Mouse (Mus musculus) bone marrow, adult 2 months (tissue): ENCODE measurements around the gene Gtf3c6. TPM values are rescaled to one million over a fixed set of nuclear protein-coding genes. Genes with fewer than 3 reads are reported as not detected.

Experiments
- H3K27ac ChIP-seq: fragments of 200-500 bp; 2 replicates; pipeline ENCODE4 v1.5.1; 2012; ENCODE audit warnings: low read depth, mild to moderate bottlenecking, control low read depth, inconsistent platforms, low read length; ENCODE audit not compliant: control insufficient read depth, poor library complexity, insufficient read depth
- H3K4me1 ChIP-seq: fragments of 200-500 bp; 2 replicates; pipeline ENCODE4 v1.6.1; 2011; ENCODE audit warnings: low read length; ENCODE audit not compliant: control insufficient read depth, insufficient read depth
- H3K4me3 ChIP-seq: fragments of 200-500 bp; replicated peaks from 2 replicates; pipeline ENCODE3; 2011; ENCODE audit warnings: mild to moderate bottlenecking, low read depth, low read length, control low read depth; ENCODE audit not compliant: control insufficient read depth
- CTCF ChIP-seq: fragments of 200-500 bp; IDR thresholded peaks from 2 replicates; pipeline ENCODE4 v1.5.1; 2011; ENCODE audit warnings: low read length, control low read depth; ENCODE audit not compliant: control insufficient read depth, insufficient read depth
- POLR2A ChIP-seq: fragments of 200-500 bp; IDR thresholded peaks from 2 replicates; pipeline ENCODE4 v1.6.1; 2011; ENCODE audit warnings: low read depth, mild to moderate bottlenecking, control low read depth, low read length, borderline replicate concordance; ENCODE audit not compliant: control insufficient read depth
- WGBS: fragments of 180-500 bp; shearing (Covaris S2); methylation state at CpG from one replicate; pipeline ENCODE4 v1.1.7; 2018; 5-methylcytosine and 5-hydroxymethylcytosine counted together
- polyA plus RNA-seq: library from polyadenylated mRNA; stranded (reverse); fragments of >200 nt; gene quantifications from 2 replicates; pipeline ENCODE4 v1.2.4, GENCODE M21; 2011; ENCODE audit warnings: low replicate concordance; ENCODE audit not compliant: missing spikeins, insufficient read depth, insufficient read length

Gene Gtf3c6
- polyA plus RNA-seq, 1 experiment: 79.4 TPM

DNA sequence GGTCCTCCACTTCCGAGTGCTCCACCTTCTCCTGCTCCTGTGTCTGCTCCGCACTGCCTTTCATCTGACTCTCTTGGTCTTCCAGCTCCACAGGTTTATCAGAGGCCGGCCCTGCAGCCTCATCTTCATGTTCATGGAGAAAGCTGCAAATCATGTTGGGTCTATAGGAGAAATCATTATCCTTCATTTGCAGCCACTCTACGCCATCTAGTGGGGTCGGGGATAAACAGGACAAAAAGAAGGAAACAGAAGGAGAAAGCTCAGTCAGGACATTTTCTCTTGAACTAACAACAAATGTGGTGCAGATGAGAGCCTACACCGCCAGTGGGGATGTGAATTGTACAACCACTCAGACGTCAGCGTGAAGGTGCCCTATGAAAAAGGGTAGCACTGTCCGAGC is 8.3 kb downstream of the Gtf3c6 start:
- no peak for TF ChIP-seq POLR2A
- TF ChIP-seq CTCF: no peak
- Histone ChIP-seq H3K27ac (no peak overlapping the region), H3K4me1 (peaks cover 3% of the 10 kb centered on the region; the same call in 1 of the 2 replicates), H3K4me3 (no peak overlapping the region)
- 84% methylated on average over 9 of the region's 9 CpGs for whole genome bisulfite sequencing

DNA sequence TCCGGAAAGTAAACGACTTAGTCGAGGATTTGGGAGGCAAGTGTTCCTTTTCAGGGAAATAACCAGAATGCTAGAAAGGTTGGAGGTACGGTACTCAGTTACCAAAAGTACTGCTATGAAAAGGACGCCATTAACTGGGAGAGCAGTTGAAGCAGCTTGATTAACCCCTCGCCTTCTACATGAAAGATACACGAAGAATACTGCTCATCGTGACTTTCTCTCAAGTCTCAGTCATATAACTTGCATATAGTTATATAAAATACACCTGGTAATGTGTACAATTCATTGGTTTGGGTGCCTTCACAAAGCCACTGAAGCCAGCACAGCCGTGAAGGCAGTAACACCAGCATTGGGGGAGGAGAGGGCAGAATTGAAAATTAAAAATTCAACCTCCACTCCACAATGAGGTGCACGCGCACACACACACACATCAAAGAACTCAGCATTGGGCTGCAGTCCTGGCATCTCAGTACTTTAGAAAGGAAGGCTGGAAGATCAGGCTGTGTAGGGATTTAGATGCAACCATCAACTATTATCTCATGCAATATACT is 10.7 kb downstream of the Gtf3c6 start:
- peaks cover 3% of the 10 kb centered on the region; the same call in 1 of the 2 replicates for H3K4me1 ChIP-seq
- WGBS: 27% methylated on average over 11 of the region's 11 CpGs
- H3K27ac ChIP-seq: no peak overlapping the region
- TF ChIP-seq POLR2A (no peak), CTCF (no peak)
- peak overlapping the region; percentile 78 for H3K4me3 ChIP-seq

GRCm38 (mm10) chr10:40246374-40247165 is 11.3 kb downstream of the Gtf3c6 start, which contains the start of gene Rpf2:
Gene Rpf2, minus strand, starts transcription at chr10:40247036.
- WGBS: under 1% methylated on average over 54 of the region's 54 CpGs
- TF ChIP-seq POLR2A: peak; percentile 42; the same call in 1 of the 2 replicates
- TF ChIP-seq CTCF: no peak
- Histone ChIP-seq H3K4me1 (peaks cover 3% of the 10 kb centered on the region; the same call in 1 of the 2 replicates), H3K27ac (peak within 1 kb of the TSS; percentile 29), H3K4me3 (peak within 1 kb of the TSS; percentile 78)

DNA sequence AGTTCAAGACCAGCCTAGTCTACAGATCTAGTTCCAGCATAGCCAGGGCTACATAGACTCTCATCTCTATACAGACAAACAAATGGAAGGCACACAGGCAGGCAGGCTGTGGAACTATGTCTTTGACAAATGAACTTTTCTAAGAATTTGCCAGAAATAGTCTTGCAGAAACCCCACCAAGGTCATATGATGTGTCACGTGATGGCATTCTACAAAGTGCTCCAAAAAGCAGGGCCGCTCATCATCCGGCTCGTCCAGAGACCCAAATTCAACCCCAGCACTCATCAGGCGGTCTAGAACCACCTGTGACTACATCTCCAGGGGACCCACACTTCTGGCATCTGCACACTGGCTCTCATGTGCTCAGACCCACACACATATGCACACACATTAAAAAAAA is 20.1 kb downstream of the Gtf3c6 start:
- Histone ChIP-seq H3K4me1 (no peaks in the 10 kb centered on the region), H3K27ac (no peak overlapping the region), H3K4me3 (no peak overlapping the region)
- TF ChIP-seq CTCF (no peak), POLR2A (no peak)
- WGBS: 84% methylated on average over 5 of the region's 5 CpGs

- Histone ChIP-seq H3K4me1 (no peaks in the 10 kb centered on the region; the same call in 1 of the 2 replicates), H3K27ac (no peak overlapping the region), H3K4me3 (no peak overlapping the region)
- WGBS: 89% methylated on average over 3 of the region's 3 CpGs
- TF ChIP-seq POLR2A (no peak), CTCF (no peak)
Observed at GRCm38 (mm10) chr10:40233241-40233640, 24.7 kb downstream of the Gtf3c6 start.

DNA sequence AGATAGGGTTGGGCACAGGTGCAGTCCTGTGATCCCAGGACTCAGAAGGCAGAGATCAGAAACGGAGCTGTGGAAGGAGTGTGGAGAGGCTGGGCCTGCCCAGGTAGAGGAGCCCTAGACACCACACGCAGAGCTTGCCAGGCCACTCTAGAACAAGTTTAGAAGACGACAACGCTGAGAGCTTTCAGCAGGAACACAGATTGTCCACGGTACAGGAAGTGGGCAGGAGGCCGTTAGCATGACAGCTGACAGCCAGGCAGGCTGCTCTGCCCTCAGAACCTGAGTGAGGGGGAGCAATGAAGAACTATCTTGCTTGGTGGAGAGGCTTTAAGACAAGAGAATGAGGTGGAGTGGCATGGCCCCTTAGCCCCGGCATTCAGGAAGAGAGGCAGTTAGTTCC is 25.5 kb downstream of the Gtf3c6 start:
- 10% methylated on average over 7 of the region's 7 CpGs for WGBS
- H3K27ac ChIP-seq: no peak overlapping the region
- H3K4me1 ChIP-seq: no peaks in the 10 kb centered on the region; the same call in 1 of the 2 replicates
- TF ChIP-seq CTCF (no peak), POLR2A (no peak)
- H3K4me3 ChIP-seq: no peak overlapping the region

- H3K27ac ChIP-seq: peak overlapping the region; percentile 58; the same call in 1 of the 2 replicates
- 78% methylated on average over 1 of the region's 1 CpGs for WGBS
- TF ChIP-seq CTCF (no peak), POLR2A (no peak)
Observed at GRCm38 (mm10) chr10:40229725-40230124, 28.2 kb downstream of the Gtf3c6 start.

DNA sequence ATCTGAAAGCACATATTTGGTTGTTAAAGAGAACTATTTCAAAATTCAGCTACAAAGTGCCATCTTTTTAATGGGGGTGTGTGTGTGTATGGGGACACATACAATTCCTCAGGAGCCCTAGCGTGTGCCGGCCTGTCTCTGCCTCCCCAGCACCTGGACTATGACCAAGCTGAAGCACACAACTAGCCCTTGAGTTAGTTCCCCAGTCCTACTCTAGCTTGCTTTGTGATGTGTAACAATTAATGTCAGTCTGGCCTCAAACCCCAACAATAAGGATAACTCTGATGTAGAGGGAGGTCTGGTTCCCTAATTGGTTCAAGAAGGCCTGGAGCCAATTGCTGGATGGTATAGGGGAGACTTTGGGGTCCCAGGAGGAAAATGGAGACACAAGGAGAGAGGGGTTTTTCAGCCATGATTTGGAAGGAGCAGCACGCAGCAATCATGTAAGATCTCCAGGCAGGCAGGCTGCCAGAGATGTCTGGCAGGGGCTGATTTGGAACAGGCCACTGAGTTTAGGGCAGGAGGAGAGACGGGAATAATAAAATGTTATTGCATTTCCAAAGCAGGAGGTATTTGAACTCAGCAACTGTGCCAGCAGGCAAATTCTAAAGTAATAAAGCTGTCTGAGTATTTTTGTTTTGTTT is 30.1 kb downstream of the Gtf3c6 start:
- TF ChIP-seq POLR2A: no peak
- TF ChIP-seq CTCF: no peak
- H3K4me3 ChIP-seq: no peak overlapping the region
- WGBS: 78% methylated on average over 4 of the region's 4 CpGs

More at GRCm38 (mm10) chr10:40229725-40230124, 28.2 kb downstream of the Gtf3c6 start:
- Histone ChIP-seq H3K4me1 (no peaks in the 10 kb centered on the region; the same call in 1 of the 2 replicates), H3K4me3 (no peak overlapping the region)

More for the DNA sequence above, 30.1 kb downstream of the Gtf3c6 start:
- Histone ChIP-seq H3K27ac (no peak overlapping the region), H3K4me1 (no peaks in the 10 kb centered on the region; the same call in 1 of the 2 replicates)
